ENCODE assay signal across 11 mouse cellular contexts in the genomic region with DNA sequence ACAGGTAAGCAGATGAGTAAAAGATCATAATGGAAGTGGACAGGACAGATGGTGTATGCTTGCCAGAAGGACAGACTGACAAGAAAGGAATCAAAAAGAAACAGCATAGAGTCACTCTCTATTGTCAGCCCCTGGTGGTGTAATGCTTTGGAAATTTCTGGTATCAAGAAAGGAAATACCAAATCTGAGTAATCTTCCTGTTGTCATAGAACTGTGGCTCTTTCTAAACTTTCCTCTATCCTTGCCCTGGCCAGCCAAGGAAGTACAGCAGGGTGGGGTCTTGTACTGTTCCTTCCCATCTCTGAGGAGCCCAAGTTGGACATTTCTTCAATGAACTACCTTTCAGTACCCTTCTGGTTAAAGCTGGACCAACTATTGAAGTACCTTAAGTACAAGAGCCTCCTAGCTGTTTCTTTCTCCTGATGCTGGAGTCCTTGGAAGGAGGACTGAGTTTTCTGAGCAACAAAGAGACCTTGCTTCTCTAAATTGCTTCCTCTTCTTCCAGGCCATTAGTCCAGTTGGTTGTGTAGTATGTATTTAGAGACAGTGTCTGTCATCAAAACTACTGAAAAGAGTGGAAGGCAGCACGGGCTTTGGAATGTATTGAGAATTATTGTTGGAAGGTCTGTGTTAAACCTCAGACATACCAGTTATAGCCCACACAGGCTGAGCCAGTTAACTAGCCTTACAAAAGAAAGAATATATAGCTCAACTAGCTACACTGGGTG. TPM values are rescaled to one million over a fixed set of nuclear protein-coding genes. Genes with fewer than 3 reads are reported as not detected.
DNase-seq lines count a peak whose midpoint lies in the region; TF ChIP-seq lines count a peak whose summit lies in the region.
"Had no signal": no experiment of that assay in that cellular context is flagged by ENCODE, and none has a peak within 500 bp of the region (broad histone marks: within the 10 kb centered on the region; RNA-seq: fewer than 3 reads in every experiment).

No protein-coding gene starts in this region.

- H3K27ac ChIP-seq in heart, adult 2 months: peak overlapping the region; percentile 93
- H3K27ac ChIP-seq in embryonic fibroblast, embryonic 13.5 days (ENCODE audit: insufficient read depth, low read length): peak overlapping the region; percentile 98
- H3K27ac ChIP-seq: embryonic facial prominence, embryonic 15.5 days had no signal

- 0 out of 2 replicates have a peak, but pooled peaks have one; percentile 22 for TF ChIP-seq POLR2A in heart, adult 2 months (IDR thresholded peaks at IDR 0.05; ENCODE audit: insufficient read depth, low read depth, low read length)
- no peak for TF ChIP-seq POLR2A in embryonic fibroblast, embryonic 13.5 days (IDR thresholded peaks at IDR 0.05; ENCODE audit: low read depth, low read length)

- H3K36me3 ChIP-seq in heart, adult 2 months (ENCODE audit: control insufficient read depth, insufficient read depth, low read length): peaks cover 52% of the 10 kb centered on the region

- peaks cover 26% of the 10 kb centered on the region for H3K4me1 ChIP-seq in heart, adult 2 months (ENCODE audit: control insufficient read depth, insufficient read depth, low read length)
- peaks cover 18% of the 10 kb centered on the region for H3K4me1 ChIP-seq in embryonic fibroblast, embryonic 13.5 days (ENCODE audit: control insufficient read depth, insufficient read depth, low read length)

- peaks cover 6% of the 10 kb centered on the region for H3K79me2 ChIP-seq in heart, adult 2 months (replicated peaks; ENCODE audit: control insufficient read depth, insufficient read depth, low read length)

- no peak overlapping the region for H3K4me3 ChIP-seq in heart, adult 2 months
- peak overlapping the region; percentile 26 for H3K4me3 ChIP-seq in embryonic fibroblast, embryonic 13.5 days (ENCODE audit: insufficient read depth, low read length)
- H3K4me3 ChIP-seq: embryonic facial prominence, embryonic 15.5 days had no signal

- TF ChIP-seq EP300 in heart, adult 2 months (IDR thresholded peaks at IDR 0.05; ENCODE audit: insufficient read depth, low read depth, low read length): 0 out of 2 replicates have a peak, but pooled peaks have one; percentile 31

- H3K27me3 ChIP-seq in heart, adult 2 months (ENCODE audit: control insufficient read depth, insufficient read depth, low read length): no peaks in the 10 kb centered on the region
- H3K27me3 ChIP-seq: embryonic facial prominence, embryonic 15.5 days had no signal

- 50% methylated on average over 1 of the region's 1 CpGs for WGBS in heart, adult 2 months

- TF ChIP-seq CTCF in heart, adult 2 months (IDR thresholded peaks at IDR 0.05): peak; percentile 58
- no peak for TF ChIP-seq CTCF in embryonic fibroblast, embryonic 13.5 days (IDR thresholded peaks at IDR 0.05; ENCODE audit: borderline replicate concordance, insufficient read depth, low read length)

- H3K9ac ChIP-seq in heart, adult 2 months (ENCODE audit: low read depth, low read length): no peak overlapping the region
- H3K9ac ChIP-seq: embryonic facial prominence, embryonic 15.5 days had no signal

- intact Hi-C loops in heart, adult 2 months (cut with DNase I): loop anchor here (5.0 kb wide), 1 partner anchor 75 kb away; no protein-coding TSS in a partner anchor
- intact Hi-C loops in heart, postnatal 14 days (cut with DNase I): no loop called here

- DNase-seq in heart, adult 2 months: peak in 1 of 2 experiments; percentile 56
- no peak for DNase-seq in heart, postnatal 14 days
- peak; percentile 52 for DNase-seq in 3T3-L1 (ENCODE audit: low read depth, low spot score)
- DNase-seq in kidney, postnatal 14 days: peak; percentile 49
- no peak for DNase-seq in cerebellum, adult 11-12 months
- no peak for DNase-seq in right cerebral cortex, adult 2 months (ENCODE audit: low spot score in 2 of 2)
- no peak for DNase-seq in MN1 (ENCODE audit: low spot score)
- DNase-seq: gastrocnemius, postnatal 10 days; thymus, adult 18-20 months had no signal

RNA-seq across cellular contexts. Expression of a gene that starts 15.9 kb away (rescaled TPM):
- 10 to 100 TPM; 50.2 to 63.0 TPM for total RNA-seq in heart, adult 2 months (2021)
- polyA plus RNA-seq in heart, adult 2 months (2012; rRNA removed): 21.7 and 39.1 TPM in 2 replicates
- 10 to 100 TPM; 64.7 to 70.4 TPM for total RNA-seq in heart, postnatal 14 days (2021)
- 51.2 and 68.0 TPM in 2 replicates for polyA plus RNA-seq in embryonic fibroblast, embryonic 13.5 days (2011; ENCODE audit: insufficient read length, low read depth, missing spikeins)

RNA-seq across cellular contexts. Expression of a gene that starts 31.4 kb away (rescaled TPM):
- total RNA-seq in heart, adult 2 months (2021): not detected
- 0.49 TPM in 1 of 2 replicates, not detected in the other for polyA plus RNA-seq in heart, adult 2 months (2012; rRNA removed)
- total RNA-seq in heart, postnatal 14 days (2021): not detected
- 0.55 TPM in 1 of 2 replicates, not detected in the other for polyA plus RNA-seq in embryonic fibroblast, embryonic 13.5 days (2011; ENCODE audit: insufficient read length, low read depth, missing spikeins)
- total RNA-seq: gastrocnemius, postnatal 10 days had no signal

Comparison
In these comparisons a context has a peak if more than half of its experiments do, and no peak if none do; other contexts are left out.
1. DNase-seq: peak in 3T3-L1 (single experiment) and kidney, postnatal 14 days (single experiment); none in heart, postnatal 14 days (0 of 2), cerebellum, adult 11-12 months (single experiment), right cerebral cortex, adult 2 months (0 of 2) and MN1 (single experiment).